In genomic region chr5:21185764-21186685, GRCm38 (mm10) we compare ENCODE assay signal across 8 mouse cellular contexts. TPM values are rescaled to one million over a fixed set of nuclear protein-coding genes. Genes with fewer than 3 reads are reported as not detected.
A peak's percentile ranks its signal among the peaks of the same experiment; 100 is the strongest.
DNase-seq lines count a peak whose midpoint lies in the region; ATAC-seq lines count a peak whose summit lies in the region.

Gsap (plus strand) TSS chr5:21186255.

- WGBS in hindbrain, embryonic 11.5 days: 5% methylated on average over 43 of the region's 43 CpGs

- peak; percentile 94 for ATAC-seq in frontal cortex, adult (ENCODE audit: low TSS enrichment)
- ATAC-seq in hindbrain, embryonic 11.5 days (ENCODE audit: low FRiP score): peak; percentile 93

- H3K4me3 ChIP-seq in hindbrain, embryonic 11.5 days (ENCODE audit: low read depth, low read length): peak within 1 kb of the TSS; percentile 48

- H3K4me2 ChIP-seq in hindbrain, embryonic 11.5 days (replicated peaks; ENCODE audit: low read depth, low read length): peak within 1 kb of the TSS; percentile 88

- no peaks in the 10 kb centered on the region for H3K36me3 ChIP-seq in hindbrain, embryonic 11.5 days (ENCODE audit: control insufficient read depth, insufficient read depth, low read length)

- H3K9me3 ChIP-seq in hindbrain, embryonic 11.5 days (ENCODE audit: control insufficient read depth, low read length): no peaks in the 10 kb centered on the region

- H3K4me1 ChIP-seq in hindbrain, embryonic 11.5 days (replicated peaks; ENCODE audit: control insufficient read depth, insufficient read depth, low read length): no peaks in the 10 kb centered on the region

- H3K27me3 ChIP-seq in hindbrain, embryonic 11.5 days (ENCODE audit: control insufficient read depth, insufficient read depth, low read length): no peaks in the 10 kb centered on the region

- peak within 1 kb of the TSS; percentile 68 for H3K9ac ChIP-seq in hindbrain, embryonic 11.5 days (ENCODE audit: low read depth, low read length)

- DNase-seq in Muller cell, postnatal 12 days (ENCODE audit: inconsistent ontology term): peak; percentile 95
- peak; percentile 52 for DNase-seq in cerebellum, adult 8-10 months
- peak; percentile 65 for DNase-seq in hindbrain, embryonic 11.5 days (ENCODE audit: low spot score)
- DNase-seq in layer of hippocampus, postnatal 25 days (ENCODE audit: extremely low spot score in 1 of 2, low spot score in 1 of 2): peak; percentile 27 to 38
- DNase-seq in lung, postnatal 4 days: peak; percentile 88 to 91
- peak; percentile 59 for DNase-seq in retina, embryonic 14.5 days (ENCODE audit: low spot score)
- peak; percentile 51 to 65 for DNase-seq in thymus, postnatal 36 days

- H3K27ac ChIP-seq in hindbrain, embryonic 11.5 days (ENCODE audit: low read depth, low read length): no peak within 1 kb of the TSS

RNA-seq across cellular contexts. Expression of gene Gsap, which starts in this region (rescaled TPM):
- polyA plus RNA-seq in hindbrain, embryonic 11.5 days (2014; fragmentation: Nextera tagmentation; extraction: Ambion mirVana): 2.3 and 2.7 TPM in 2 replicates
- 1 to 10 TPM; 6.3 to 10.0 TPM for total RNA-seq in layer of hippocampus, postnatal 25 days (2021)

Comparison
In these comparisons a context has a peak if more than half of its experiments do, and no peak if none do; other contexts are left out.
1. DNase-seq: peak in every context shown above with its lines; median percentile 95 in Muller cell, postnatal 12 days; 90 in lung, postnatal 4 days; 65 in hindbrain, embryonic 11.5 days; 59 in retina, embryonic 14.5 days; 58 in thymus, postnatal 36 days; 52 in cerebellum, adult 8-10 months; 32 in layer of hippocampus, postnatal 25 days.